Mouse (Mus musculus) small intestine, adult 2 months (tissue): ENCODE data around the gene Selenom.

Experiments
- CTCF ChIP-seq: fragments of 200-500 bp; IDR thresholded peaks from 2 replicates; pipeline ENCODE4 v1.5.1; 2012; ENCODE audit warnings: low read depth, mild to moderate bottlenecking, control low read depth, inconsistent platforms, low read length, moderate library complexity, mixed read lengths; ENCODE audit not compliant: insufficient replicate concordance, insufficient read length; ENCODE audit errors: extremely low read depth
- POLR2A ChIP-seq: fragments of 200-500 bp; IDR thresholded peaks from 2 replicates; pipeline ENCODE4 v1.6.1; 2012; ENCODE audit warnings: low read depth, mild to moderate bottlenecking, control low read depth, inconsistent platforms, low read length, moderate library complexity

DNA sequence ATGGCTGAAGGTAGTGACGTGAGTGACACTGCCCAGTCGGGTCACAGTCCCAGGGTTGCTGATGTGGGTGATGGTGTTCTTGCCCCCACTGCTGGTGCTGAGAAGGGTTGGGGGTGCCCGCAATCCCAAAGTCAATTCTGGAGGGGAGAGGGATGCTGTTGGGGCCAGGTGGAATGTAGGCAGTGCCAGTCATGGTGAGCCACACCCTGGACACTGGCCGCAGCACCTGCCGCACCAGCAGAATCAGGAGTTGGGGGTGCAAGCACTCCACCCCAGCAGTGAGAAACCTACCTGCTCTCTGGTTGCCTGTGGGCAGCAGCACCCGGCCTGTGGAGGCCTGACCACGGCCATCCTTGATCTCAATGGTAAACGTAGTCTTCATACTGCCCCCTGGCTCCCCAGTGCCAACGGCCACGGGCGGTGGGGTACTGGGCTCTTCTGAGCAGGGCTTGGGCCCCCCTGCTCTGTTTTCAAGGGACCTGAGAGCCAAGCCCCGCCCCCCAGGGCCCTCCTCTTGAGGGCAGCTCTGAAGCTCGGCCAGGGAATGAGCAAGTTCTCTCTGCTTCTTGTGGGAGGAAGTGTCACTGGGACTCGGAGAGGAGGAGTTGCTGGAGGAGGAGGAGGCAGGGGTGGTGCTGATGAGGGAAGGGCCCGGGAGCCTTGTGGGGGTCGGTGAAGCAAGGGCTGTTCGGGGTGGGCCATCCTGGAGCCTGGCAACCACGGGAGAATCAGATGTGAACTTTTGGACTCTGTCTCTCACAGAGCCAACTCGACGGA lies 15.2 kb downstream of the Selenom start:
- TF ChIP-seq CTCF (no peak), POLR2A (no peak)
